Mouse (Mus musculus): Measurements from ENCODE around the gene Ccdc171.
"Not testable (repeated sequence)": the region's sequence is repeated elsewhere in the genome, so short reads cannot be mapped to it uniquely, and the experiment has no call there.

Ccdc171 gene

DNA sequence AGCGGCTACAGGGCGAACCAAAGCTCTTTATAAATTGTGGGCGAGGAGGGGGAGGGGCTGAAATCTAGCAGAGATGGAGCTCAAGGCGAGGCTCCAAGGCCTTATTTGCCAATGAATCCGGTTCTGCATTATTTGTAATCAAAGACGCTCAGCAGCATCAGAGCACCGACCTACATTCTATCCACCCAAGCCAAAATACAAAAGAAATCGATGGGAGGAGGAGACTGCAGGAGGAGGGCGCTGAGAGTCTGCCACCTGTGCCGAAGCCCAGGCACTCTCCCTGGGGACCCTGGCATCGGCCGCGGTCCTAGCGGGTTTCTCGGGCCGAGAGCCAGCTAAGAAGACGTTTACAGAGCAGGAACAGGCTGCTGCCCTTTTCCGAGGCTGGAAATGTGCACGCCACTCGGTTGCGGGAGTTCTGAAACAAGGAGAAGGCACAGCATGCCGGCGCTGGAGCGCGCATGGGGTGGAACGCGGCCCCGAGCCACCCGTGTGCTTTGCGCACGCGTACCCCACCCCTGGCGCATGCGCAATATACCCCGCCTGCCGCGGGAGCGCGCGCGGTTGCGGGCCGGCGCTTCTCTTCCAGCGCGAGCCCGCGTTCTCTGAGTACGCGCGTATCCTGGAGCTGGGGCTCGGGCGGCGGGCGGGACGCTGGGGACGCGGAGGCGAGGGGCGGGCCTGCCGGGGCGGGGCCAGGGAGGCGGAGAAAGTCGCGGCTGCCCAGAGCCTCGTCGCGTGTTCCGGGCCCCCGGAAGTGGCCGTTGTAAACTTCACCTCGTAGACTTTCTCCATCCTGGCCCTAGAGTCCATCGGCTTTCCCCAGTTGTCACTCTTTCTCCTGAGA lies at the start of gene Ccdc171:
Ccdc171 (plus strand) TSS at position 703 of the 847 bp plus-strand sequence.
- DNase-seq, result peak; percentile 90 to 92

DNA sequence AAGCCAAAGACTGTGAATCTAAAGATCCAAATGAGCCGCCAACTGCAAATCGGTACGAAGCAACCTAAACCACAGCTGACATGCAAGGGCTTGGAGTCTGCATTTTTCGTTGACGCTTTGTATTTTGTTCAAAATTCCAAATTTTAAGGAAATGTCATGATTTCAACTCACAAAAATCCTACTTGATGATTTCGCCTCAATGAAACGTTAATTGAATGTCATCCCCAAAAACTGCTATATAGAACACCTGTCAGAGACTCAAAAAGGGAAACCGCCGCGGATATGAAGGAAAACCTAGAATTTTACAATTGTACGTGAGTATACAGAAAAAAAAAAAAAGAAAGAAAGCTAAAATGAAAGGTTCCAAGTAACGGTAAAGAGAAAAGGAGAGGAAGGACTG lies 40.1 kb upstream of the Ccdc171 start:
- no peak for DNase-seq

DNA sequence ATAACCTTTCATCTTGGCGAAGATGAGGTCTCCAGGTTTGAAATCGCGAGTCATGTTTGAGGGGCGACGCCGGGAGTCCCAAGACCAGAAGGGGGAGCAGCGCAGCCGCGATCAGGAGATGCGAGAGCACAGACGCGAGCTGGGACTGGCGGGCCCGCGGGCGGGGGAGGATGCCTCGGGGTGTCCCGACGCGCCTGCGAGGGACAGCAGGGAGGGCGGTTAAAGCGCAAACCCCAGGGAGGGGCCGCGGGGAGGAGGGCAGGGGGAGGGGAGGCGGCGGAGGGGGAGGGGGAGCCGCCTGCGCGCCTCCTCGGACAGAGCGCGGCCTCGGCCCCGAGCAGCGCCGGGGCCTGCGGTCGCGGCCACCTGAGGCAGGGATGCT lies 39.6 kb upstream of the Ccdc171 start:
- DNase-seq, result peak; percentile 83 to 90

DNA sequence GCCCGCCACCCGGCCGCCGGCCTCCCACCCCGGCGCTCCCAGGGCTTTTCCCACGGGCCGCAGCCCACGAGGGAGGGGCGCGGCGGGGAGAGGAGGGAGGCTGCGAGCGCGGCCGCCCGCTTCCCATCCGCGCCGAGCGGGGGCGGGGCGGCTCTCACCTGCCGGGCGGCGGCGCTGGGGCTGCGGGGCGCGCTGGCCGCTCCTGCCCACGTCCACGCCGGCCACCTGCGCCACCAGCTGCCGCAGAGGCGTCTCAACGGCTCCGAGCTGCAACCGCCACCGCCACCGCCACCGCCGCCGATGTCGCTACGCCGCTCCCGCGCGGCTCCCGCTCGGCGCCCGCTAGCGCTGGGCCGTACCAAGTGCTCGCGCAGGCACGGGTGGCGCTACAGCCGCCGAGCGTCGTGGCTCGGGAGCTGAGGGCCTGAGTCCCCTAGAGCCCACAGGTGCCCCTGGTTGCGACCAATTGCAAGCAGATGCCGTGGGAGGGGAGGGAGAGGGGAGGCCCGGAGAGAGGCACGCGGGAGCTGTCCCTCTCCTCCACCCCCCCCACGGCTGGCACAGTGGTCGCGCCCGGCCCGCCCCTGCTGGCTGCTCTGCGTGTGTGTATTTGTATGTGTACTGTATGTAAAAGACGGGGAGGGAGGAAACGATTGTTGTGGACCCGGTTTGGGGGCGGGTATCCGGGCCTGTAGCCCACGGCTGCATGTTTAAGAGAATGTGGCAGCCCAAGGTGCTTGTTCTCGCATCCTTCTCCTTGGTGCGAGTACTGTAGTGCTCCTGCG lies 39.0 kb upstream of the Ccdc171 start, which contains the start of gene Psip1:
Psip1 (minus strand) TSS at position 343 of the 785 bp plus-strand sequence.
- peak; percentile 82 to 88 for DNase-seq

DNA sequence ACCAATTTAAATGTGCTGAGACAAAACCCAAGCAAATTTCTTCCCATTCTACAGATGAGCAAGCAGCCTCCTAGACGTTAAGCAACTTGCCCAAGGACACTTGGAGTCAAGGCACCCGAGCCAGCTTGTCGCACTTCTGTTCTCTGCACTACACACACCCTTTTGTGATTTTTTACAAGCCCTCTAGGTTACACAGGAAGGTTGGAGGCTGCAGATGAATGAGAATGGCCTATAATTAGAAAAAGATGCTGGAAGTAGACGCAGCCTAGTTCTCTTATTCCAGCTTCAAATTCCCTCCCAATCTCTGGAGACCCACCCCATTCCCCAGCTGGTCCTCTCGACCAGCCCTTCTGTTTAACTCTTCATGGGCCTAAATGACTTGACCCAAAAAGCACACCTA lies 36.2 kb upstream of the Ccdc171 start:
- no peak for DNase-seq

DNA sequence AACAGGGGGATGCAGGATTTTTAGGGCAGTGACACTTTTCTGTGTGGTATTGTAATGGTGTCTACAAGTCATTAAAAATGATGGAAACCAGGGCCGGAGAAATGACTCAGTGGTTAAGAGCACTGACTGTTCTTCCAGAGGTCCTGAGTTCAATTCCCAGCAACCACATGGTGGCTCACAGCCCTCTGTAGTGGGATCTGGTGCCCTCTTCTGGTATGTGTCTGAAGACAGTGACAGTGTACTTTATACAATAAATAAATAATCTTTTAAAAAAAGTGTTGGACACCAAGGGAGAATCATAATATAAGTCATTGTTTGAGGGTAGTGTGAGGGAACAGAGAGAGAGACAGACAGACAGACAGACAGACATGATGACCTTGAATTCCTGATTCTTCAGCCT lies 32.2 kb upstream of the Ccdc171 start:
- DNase-seq, result no peak

DNA sequence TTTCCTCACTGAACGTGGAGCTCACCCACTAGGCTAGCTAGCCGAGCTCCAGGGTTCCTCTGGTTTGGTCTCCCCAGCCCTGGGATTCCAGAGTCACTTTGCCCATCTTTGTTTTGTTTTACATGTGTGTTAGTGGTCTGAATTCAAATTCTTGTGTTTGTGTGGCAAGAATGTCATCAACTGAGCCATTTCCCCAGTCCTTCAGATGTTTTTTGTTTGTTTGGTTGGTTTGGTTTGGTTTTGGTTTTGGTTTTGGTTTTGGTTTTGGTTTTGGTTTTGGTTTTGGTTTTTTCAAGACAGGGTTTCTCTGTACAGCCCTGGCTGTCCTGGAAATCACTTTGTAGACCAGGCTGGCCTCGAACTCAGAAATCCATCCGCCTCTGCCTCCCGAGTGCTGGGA lies 28.3 kb upstream of the Ccdc171 start:
- not testable (repeated sequence) for DNase-seq

DNA sequence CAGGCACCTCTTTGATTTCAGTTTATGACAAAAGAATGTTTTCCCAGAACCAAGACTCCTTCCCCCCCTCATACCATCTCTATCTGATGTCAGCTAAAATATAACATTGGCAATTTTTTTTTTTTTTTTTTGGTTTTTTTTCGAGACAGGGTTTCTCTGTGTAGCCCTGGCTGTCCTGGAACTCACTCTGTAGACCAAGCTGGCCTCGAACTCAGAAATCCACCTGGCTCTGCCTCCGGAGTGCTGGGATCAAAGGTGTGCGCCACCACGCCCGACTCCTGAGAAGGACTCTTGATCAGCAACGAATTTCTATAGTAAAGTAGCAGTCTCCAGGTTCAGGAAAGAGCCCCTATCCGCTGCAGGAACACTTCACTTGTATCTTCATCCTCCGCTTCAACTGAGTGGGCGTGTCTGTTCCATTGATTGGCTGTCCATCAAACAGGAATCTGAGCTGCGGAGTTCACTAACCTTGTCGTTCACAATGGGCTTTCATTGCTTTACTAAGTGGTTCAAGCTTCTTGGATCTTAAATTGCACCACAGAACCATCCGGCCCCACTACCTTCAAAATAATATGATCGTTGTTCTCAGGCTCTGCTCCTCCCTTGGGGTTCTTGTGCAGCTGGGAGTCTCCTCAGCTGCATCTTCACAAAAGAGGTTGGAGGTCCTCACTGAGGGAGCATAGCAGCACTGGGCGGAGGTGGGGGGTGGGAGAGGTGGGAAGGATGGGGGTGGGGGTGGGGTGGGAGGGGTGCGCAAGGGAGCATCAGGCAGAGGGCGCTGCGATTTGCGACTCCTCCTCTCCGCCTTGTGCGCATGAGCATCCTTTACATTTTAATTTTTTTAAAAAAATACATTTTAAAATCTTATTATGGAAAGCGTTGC lies 24.9 kb upstream of the Ccdc171 start:
- no peak for DNase-seq

DNA sequence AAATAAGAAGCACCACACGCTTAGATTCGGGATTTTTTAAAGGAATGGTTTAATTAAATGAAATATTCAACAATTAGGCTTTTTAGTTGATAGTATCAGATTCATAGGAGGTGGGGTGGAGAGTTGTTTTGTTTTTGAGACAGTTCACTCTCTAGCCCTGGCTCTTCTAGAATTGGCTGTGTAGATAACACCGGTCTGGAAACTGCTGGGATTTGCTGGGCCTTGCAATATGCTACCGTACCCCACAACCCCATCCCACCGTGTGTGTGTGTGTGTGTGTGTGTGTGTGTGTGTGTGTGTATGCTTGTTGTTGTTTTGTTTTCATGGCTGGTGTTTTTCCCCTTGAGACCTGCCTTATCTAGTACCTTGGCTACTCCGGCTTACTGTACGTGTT lies 24.3 kb upstream of the Ccdc171 start:
- no peak for DNase-seq

DNA sequence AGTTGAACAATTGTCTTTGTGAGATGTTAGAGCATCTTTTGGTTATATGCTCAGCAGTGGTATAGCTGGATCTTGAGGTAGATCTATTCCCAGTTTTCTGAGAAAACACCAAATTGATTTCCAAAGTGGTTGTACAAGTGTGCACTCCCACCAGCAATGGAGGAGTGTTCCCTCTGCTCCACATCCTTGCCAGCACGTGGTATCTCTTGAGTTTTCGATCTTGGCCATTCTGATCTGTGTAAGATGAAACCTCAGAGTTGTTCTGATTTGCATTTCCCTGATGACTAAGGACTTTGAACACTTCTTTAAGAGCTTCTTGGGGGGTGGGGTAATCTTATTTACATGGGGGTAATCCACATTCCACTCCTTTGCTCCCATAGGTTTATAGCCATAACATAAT lies 15.7 kb upstream of the Ccdc171 start:
- DNase-seq, result no peak

DNA sequence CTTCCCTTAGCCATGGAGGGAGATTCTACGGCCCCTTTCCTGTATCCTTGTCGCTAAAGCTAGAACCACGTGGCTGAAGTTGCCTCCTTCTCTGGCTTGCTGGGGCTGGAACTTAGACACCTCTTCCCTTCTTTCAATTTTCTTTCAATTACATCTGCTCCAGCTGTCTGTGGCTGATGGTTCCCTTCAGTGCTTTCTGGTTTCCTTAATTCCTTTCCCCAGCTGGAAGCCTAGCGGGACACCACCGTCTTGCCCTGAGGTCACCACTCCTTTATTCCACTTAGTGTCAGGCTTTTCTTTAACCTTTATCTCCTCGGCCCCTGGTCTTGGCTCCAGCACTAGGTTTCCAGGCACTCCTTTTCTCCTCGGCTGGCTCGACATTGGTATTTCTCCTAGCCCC lies 14.3 kb upstream of the Ccdc171 start:
- DNase-seq, result no peak

DNA sequence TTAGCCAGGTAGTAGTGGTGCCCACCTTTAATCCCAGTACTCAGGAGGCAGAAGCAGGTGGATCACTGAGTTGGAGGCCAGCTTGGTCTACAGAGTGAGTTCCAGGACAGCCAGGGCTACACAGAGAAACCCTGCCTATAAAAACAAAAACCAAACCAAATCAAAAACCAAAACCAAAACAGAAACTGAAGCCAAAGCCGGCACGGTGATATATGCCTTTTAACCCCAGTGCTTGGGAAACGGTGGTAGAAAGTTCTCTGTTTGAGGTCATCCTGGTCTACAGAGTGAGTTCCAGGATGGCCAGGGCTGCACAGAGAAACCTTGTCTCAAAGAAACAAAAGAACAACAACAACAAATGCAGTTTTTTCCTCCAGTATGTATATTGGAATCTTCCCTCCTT lies 13.1 kb upstream of the Ccdc171 start:
- DNase-seq, result no peak

DNA sequence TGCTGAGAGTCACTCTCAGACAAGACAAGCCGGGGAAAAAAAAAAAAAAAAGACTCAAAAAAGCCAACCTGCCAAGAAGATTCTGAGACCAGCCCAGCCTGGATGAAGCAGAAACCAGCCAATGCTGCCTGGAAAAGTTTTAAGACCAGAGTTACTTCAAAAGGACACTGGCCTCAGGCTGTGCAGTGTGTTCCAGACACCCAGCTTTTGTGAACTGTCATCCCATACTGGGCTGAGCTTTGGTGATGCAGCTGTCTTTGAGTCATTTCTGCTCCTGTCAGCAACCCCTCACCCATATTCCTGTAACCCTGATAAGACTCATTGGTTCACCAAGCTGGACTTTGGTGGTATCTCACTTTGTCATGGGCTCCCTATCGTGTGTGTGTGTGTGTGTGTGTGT lies 12.7 kb upstream of the Ccdc171 start:
- no peak for DNase-seq

DNA sequence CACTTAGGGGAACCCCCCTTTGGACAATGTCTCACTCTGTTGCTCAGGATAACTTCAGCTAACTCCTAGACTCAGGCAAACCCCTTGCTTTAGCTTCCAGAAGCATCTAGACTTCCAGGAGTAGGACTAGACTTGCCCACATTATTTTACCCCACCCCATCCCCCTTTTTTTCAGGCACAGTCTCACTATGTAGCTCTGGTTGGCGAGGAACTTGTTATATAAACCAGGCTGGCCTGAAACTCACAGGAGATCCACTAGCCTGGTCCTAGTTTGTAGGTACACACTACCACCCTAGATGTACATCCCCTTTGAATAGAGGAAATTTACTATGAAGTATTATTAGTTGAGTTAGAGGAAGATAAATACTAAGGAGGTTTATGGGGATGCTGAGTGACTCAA lies 11.2 kb upstream of the Ccdc171 start:
- DNase-seq, result no peak

DNA sequence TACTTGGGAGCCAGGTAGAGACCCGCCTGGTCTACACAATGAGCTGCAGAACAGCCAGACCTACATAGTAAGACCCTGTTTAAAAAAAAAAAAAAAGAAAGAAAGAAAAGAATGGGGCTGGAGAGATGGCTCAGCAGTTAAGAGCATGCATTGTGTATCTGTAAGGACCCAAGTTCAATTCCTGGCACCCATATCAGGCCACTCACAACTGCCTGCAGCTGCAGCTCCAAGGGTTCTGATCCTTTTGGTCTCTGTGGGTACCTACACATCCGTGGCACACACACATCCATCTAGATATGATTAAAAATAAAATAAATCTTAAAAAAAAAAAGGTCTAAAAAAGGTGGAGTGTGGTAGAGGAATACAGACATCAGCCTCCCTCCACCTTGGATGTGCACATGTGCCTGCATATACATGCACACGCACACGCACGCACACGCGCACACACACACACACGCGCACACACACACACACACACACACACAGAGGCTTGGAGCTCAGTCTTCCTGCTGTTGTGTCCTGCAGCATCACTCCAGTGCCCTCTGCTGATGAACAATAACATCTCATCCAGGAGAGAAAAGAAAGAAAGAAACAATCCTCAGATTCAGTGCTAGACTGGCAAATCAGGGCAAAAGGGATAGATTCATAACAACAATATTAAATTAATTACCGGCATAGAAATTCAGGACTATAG lies 10.2 kb upstream of the Ccdc171 start:
- DNase-seq, result no peak

DNA sequence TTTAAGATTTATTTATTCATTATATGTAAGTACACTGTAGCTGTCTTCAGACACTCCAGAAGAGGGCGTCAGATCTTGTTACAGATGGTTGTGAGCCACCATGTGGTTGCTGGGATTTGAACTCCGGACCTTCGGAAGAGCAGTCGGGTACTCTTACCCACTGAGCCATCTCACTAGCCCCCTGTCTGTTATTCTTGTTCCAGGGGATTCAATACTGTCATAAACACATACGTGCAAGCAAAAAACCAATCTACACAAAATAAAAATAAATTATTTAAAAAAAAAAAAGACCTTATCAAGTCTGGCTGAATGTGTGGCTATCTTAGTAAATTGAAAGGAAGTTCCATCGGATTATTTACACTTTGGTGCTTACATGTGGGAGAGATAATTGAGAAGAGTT lies 9.2 kb upstream of the Ccdc171 start:
- DNase-seq, result not testable (repeated sequence)

DNA sequence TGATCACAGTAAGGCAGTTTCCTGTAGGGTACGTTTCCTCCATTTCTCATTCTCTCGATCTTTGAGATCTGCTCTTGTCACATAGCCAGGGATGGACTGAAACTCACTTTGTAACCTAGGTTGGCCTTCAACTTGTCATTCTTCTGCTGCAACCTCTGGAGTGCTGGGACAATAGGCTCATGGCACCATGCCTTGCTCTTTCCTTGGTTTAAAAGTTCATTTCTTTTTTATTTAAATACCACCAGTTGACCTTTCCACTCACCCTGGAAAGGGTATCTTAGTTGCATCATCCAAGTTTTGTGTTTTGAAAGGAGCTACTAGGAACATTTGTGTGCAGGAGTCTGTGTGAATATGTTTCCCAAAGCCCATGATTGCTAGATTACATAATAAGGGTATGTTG lies 6.2 kb upstream of the Ccdc171 start:
- DNase-seq, result no peak

DNA sequence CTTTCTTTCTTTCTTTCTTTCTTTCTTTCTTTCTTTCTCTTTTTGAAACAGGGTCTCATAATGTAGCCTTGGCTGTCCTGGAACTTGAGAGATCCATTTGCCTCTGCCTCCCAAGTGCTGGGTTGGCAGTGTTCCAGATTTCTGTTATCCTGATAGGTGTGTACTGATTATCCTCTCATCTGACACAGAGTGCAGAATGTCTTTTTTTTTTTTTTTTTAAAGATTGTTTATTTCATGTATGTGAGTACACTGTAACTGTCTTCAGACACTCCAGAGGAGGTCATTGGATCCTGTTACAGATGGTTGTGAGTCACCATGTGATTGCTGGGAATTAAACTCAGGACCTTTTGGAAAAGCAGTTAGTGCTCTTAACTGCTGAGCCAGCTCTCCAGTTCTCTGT lies 5.5 kb upstream of the Ccdc171 start:
- DNase-seq, result no peak

DNA sequence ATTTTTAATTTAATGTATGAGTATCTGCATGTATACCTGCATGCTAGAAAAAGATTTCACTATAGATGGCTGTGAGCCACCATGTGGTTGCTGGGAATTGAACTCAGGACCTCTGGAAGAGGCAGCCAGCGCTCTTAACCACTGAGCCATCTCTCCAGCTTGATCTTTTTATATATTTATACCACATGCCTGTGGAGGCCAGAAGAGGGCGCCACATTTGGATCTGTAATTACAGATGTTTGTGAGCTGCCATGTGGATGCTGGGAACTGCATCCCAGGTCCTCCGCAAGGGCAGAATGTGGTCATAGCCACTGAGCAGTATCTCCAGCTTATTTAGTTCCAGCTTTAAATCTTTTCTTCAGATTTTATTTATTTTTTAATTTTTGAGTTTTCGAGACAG lies 5.0 kb upstream of the Ccdc171 start:
- no peak for DNase-seq

DNA sequence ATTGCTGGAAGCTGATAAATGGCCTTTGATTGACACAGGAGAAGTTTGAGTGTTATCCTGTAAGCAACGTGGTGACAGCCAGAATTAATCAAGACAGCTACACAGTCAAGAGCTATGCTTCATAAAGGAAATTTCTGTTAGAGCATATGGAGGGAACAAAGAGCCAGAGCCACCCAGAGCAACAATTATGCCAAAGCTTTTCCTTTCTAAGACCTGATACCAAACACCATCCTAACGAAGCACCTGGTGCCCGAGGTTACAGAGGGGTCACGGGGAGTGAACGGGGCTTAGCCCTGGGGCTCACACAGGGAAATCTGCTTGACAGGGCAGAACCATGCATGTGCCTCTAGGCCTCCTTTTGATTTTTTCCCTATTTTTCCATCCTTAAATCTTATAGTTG lies 3.3 kb upstream of the Ccdc171 start:
- DNase-seq, result no peak

DNA sequence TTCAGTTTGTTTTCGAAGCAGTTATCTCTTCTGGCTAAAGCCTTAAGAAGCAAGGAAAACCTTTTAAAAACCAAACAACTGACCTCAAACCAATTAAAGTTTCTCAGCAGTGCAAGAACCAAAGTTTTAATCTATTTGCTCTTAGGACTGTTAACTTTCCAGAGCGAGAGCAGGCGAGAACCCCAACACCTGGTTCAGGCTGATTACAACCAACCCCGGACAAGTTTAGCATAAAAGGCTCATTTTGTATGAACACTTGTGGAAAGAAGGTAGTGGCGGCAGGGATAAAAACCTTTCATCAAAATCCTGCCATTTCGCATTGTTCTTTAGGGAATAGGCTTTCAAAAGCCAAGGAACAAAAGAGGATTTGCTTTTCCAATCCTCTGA lies 896 bp upstream of the Ccdc171 start:
- no peak for DNase-seq

DNA sequence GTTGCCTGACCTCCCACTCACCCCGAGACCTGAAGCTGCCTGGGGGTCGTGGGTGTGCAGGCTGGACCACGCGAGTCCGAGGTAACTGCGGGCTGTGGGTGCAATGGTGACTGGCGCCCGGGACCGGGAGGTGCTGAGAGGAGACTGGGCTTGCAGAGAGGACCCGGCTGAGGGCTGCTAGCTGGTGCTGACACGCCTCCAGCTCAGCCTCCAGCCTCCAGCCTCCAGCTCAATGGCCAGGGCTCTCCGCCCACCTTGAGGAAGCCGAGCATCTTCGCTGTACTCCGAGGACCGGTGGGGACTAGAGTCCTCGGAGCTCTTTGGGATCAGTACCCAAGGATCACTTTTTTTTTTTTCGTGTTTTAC lies 328 bp downstream of the Ccdc171 start:
- DNase-seq, result no peak

Data from thymus, adult 18-20 months (tissue).